15 mouse cellular contexts compared by ENCODE assay signal in the genomic region with DNA sequence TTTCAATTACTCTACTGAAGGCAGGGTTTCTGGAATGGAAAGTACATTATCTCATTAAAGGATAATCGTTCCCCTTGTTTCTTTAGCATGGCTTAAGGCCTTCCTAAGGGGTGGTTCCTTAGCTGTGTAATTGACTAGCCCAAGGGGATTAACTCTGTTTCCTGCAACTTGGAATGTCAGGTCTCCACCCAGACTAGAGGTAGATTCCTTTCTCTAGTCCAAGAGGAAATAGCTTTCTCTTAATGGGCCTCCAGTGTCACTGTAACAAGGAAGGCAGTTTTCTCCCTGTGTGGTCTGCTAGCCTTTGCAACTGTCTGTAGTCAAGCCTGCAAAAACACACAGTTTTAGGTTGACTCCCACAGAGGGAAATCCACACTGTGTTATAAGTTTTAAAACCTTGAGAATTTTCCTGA.
DNase-seq lines count a peak whose midpoint lies in the region; ATAC-seq and TF ChIP-seq lines count a peak whose summit lies in the region.
"Had no signal": no experiment of that assay in that cellular context is flagged by ENCODE, and none has a peak within 500 bp of the region (broad histone marks: within the 10 kb centered on the region; RNA-seq: fewer than 3 reads in every experiment).

No protein-coding gene starts in this region.

- no peak overlapping the region for H3K4me2 ChIP-seq in kidney, embryonic 14.5 days (replicated peaks; ENCODE audit: low read depth, low read length)
- no peak overlapping the region for H3K4me2 ChIP-seq in embryonic facial prominence, embryonic 13.5 days
- no peak overlapping the region for H3K4me2 ChIP-seq in limb, embryonic 14.5 days (replicated peaks; ENCODE audit: low read depth, low read length, severe bottlenecking)

- peak; percentile 69; the same call in 1 of the 2 replicates for ATAC-seq in kidney, embryonic 14.5 days (ENCODE audit: low FRiP score, low TSS enrichment)
- peak; percentile 62; the same call in 1 of the 2 replicates for ATAC-seq in embryonic facial prominence, embryonic 13.5 days (ENCODE audit: insufficient number of reproducible peaks, insufficient read depth, low FRiP score, low TSS enrichment, low read depth)
- peak; percentile 90 for ATAC-seq in limb, embryonic 14.5 days (ENCODE audit: low FRiP score, low read depth)

- no peak for TF ChIP-seq POLR2A in limb, embryonic 14.5 days (IDR thresholded peaks at IDR 0.05; ENCODE audit: borderline replicate concordance, extremely low read depth, insufficient read depth, insufficient read length)

- 12% methylated on average over 1 of the region's 1 CpGs for WGBS in kidney, embryonic 14.5 days
- WGBS in embryonic facial prominence, embryonic 13.5 days, result 0% methylated on average over 1 of the region's 1 CpGs
- 6% methylated on average over 1 of the region's 1 CpGs for WGBS in limb, embryonic 14.5 days

- H3K9me3 ChIP-seq in kidney, embryonic 14.5 days (ENCODE audit: control insufficient read depth, low read length), result no peaks in the 10 kb centered on the region
- H3K9me3 ChIP-seq in embryonic facial prominence, embryonic 13.5 days, result no peaks in the 10 kb centered on the region
- no peaks in the 10 kb centered on the region for H3K9me3 ChIP-seq in limb, embryonic 14.5 days (ENCODE audit: control insufficient read depth, low read length)
- H3K9me3 ChIP-seq: G1E had no signal

- no peaks in the 10 kb centered on the region for H3K36me3 ChIP-seq in kidney, embryonic 14.5 days (ENCODE audit: control insufficient read depth, insufficient read depth, low read length)
- no peaks in the 10 kb centered on the region for H3K36me3 ChIP-seq in embryonic facial prominence, embryonic 13.5 days
- no peaks in the 10 kb centered on the region for H3K36me3 ChIP-seq in limb, embryonic 14.5 days (ENCODE audit: control insufficient read depth, insufficient read depth, low read length)
- H3K36me3 ChIP-seq: G1E had no signal

- intact Hi-C loops in left cerebral cortex, postnatal 4 days (cut with DNase I), result no loop called here

- H3K9ac ChIP-seq in kidney, embryonic 14.5 days (ENCODE audit: low read depth, low read length), result no peak overlapping the region
- no peak overlapping the region for H3K9ac ChIP-seq in embryonic facial prominence, embryonic 13.5 days
- H3K9ac ChIP-seq in limb, embryonic 14.5 days (ENCODE audit: low read depth, low read length, severe bottlenecking), result no peak overlapping the region

- H3K4me3 ChIP-seq in kidney, embryonic 14.5 days (ENCODE audit: low read length), result no peak overlapping the region
- H3K4me3 ChIP-seq in embryonic facial prominence, embryonic 13.5 days, result no peak overlapping the region
- H3K4me3 ChIP-seq in limb, embryonic 14.5 days (replicated peaks; ENCODE audit: low read length), result no peak overlapping the region
- H3K4me3 ChIP-seq: heart, adult 2 months had no signal

- no peak overlapping the region for H3K27ac ChIP-seq in kidney, embryonic 14.5 days (ENCODE audit: low read depth, low read length)
- H3K27ac ChIP-seq in embryonic facial prominence, embryonic 13.5 days, result no peak overlapping the region
- H3K27ac ChIP-seq in limb, embryonic 14.5 days (replicated peaks; ENCODE audit: low read depth, low read length), result 0 out of 2 replicates have a peak overlapping the region, but pooled peaks have one; percentile 26
- H3K27ac ChIP-seq: heart, adult 2 months; stomach, postnatal 0 days had no signal

- H3K27me3 ChIP-seq in kidney, embryonic 14.5 days (ENCODE audit: control insufficient read depth, insufficient read depth, low read length), result no peaks in the 10 kb centered on the region
- H3K27me3 ChIP-seq in embryonic facial prominence, embryonic 13.5 days, result no peaks in the 10 kb centered on the region
- H3K27me3 ChIP-seq in limb, embryonic 14.5 days (ENCODE audit: control insufficient read depth, insufficient read depth, low read length), result no peaks in the 10 kb centered on the region

- no peaks in the 10 kb centered on the region for H3K4me1 ChIP-seq in kidney, embryonic 14.5 days (ENCODE audit: control insufficient read depth, insufficient read depth, low read length)
- H3K4me1 ChIP-seq in embryonic facial prominence, embryonic 13.5 days, result peaks cover 4% of the 10 kb centered on the region; the same call in 1 of the 2 replicates
- peaks cover 10% of the 10 kb centered on the region; the same call in 1 of the 2 replicates for H3K4me1 ChIP-seq in limb, embryonic 14.5 days (ENCODE audit: control insufficient read depth, insufficient read depth, low read length)

- no peak for DNase-seq in kidney, postnatal 14 days
- DNase-seq in R1 (ENCODE audit: low read depth, low spot score), result peak; percentile 98
- DNase-seq in limb, embryonic 14.5 days (ENCODE audit: low spot score), result peak; percentile 77
- DNase-seq in left cerebral cortex, postnatal 4 days, result no peak
- no peak for DNase-seq in adrenal gland, postnatal 4 days (ENCODE audit: low spot score in 2 of 2)
- no peak for DNase-seq in frontal cortex, postnatal 25 days (ENCODE audit: low spot score in 2 of 2)
- DNase-seq: heart, postnatal 36 days; kidney, adult 11 months; lung, adult 2 months; right cerebral cortex, adult 18-20 months had no signal

Comparison
In these comparisons a context has a peak if more than half of its experiments do, and no peak if none do; other contexts are left out.
1. DNase-seq: peak in R1 (single experiment) and limb, embryonic 14.5 days (single experiment); none in kidney, postnatal 14 days (single experiment), left cerebral cortex, postnatal 4 days (single experiment), adrenal gland, postnatal 4 days (0 of 2) and frontal cortex, postnatal 25 days (0 of 2).
2. Peak in every context shown above with its lines, with median percentiles within 50 percentile points of each other: ATAC-seq.